Mouse (Mus musculus): ENCODE measurements around the gene Pax2.

- TF ChIP-seq CTCF (IDR thresholded peaks at IDR 0.05; ENCODE audit: insufficient read depth, low read length), result no peak
- no peak for TF ChIP-seq POLR2A (IDR thresholded peaks at IDR 0.05; ENCODE audit: borderline replicate concordance, extremely low read depth, low read depth, low read length)
These were observed 79.4 kb downstream of the Pax2 start for GRCm38 (mm10) chr19:44835042-44835930.
